Mouse (Mus musculus): Measurements from ENCODE around the gene Mrpl33.
"Not testable (repeated sequence)": the region's sequence is repeated elsewhere in the genome, so short reads cannot be mapped to it uniquely, and the experiment has no call there.

The Mrpl33 gene

DNA sequence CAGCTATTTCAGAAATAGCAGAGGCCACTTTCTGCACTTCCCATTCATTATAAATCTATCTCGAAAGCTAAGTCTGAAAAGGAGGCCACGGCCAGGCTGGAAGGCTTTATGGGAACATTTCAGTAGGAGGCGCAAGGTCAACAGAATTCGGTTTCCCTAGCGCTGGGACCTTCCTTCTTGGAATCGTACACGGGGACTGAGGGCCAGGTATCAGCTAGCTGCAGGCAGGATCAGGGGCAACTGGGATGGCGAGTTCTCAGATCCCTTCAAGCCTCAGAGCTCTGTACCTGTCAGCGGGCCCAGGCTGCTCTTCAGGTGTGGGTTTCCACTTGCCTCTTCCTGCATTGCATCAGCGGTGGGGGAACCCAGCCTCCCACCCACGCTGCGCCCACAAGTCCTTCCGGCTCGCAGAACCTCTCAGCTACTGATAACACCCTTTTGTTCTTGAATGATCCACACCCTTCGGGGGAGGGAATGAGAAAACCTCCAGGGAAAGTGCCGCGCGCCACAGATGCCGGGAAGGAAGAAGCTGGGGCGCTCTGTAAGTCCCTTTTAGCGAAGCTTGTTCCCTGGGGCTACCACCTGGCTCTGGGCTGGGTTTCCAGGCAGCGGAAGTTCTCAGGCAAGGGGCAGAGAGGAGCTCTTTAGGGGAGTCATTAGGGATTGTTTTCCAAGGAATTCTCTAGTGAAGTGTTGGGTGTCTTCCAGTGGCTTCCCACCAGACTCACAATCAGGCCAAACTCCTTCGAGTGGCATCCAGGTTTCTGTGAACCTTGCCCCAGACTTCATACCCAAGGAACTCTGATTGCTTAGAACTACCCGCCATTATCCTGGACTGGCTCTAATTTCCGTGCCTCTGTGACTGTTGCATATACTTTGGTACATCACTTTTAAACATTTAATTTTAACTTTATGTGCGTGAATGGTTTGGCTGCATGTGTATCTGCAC lies at the start of gene Mrpl33:
Mrpl33 (plus strand) TSS at position 455 of the 949 bp plus-strand sequence.
- peak; percentile 52 for DNase-seq

DNA sequence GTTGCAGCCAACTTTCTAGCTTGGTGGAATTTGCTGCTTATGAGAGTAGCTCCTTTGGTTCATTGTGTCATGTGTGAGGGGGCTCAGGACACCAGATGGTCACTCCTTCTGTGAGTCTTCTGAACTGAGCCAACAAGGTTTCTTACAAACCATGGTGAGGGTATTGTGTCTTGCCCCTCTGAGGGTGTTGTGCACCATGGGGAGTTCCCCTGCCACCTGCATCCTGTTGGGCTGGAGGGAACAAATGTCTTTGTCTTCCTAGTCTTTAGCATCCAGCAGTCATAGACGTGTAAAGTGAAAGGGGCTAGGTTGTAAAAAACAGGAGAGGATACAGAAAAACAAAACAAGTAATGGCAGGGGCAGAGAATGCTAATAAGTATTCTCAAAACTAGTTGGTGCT lies 37.3 kb upstream of the Mrpl33 start:
- DNase-seq: no peak

DNA sequence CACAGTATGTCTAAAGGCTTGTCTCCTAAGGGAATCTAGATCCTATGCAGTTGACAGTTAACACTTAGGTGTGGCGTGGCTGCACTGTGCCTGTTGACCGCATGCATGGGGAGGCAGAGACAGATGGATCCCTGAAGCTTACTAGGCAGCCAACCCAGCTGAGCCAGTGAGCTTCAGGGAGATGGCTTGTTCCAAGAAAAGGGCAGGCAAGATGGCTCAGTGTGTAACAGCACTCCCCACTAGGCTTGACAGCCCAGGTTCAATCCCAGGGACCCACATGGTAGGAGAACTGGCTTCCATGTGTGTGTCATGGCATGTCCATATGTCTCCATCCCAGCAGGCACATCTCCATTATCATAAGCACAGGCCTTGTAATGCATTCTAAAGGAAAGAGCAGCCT lies 36.4 kb upstream of the Mrpl33 start:
- no peak for DNase-seq

DNA sequence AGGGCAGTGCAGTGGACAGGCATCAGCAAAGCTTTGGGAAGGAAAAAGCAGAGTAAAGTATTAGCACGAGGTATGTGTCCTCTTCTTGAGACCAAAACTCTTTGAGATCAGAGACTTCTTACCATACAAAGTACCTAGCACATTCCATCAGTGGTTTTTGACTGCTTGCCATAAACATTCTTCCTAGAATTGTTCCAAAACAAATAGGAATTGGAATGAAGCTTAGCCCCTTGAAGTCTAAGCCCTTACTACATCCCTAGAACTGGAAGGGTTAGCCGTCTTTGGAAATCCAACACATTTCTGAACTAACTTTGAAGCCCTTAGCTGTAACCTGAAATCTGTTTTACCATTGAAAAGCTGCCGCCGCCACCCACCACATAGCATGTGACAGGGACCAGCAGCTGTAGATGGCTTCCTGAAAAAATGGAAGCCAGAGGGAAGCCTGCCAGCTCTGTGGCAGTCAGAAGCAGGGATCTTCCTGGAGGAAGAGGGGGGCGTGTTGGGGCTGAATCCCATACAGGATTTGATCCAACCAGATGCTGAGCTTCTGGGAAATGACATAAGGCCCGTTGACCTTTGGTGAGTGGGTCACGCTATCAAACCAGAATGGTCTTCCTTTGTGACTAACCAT lies 34.6 kb upstream of the Mrpl33 start:
- no peak for DNase-seq

DNA sequence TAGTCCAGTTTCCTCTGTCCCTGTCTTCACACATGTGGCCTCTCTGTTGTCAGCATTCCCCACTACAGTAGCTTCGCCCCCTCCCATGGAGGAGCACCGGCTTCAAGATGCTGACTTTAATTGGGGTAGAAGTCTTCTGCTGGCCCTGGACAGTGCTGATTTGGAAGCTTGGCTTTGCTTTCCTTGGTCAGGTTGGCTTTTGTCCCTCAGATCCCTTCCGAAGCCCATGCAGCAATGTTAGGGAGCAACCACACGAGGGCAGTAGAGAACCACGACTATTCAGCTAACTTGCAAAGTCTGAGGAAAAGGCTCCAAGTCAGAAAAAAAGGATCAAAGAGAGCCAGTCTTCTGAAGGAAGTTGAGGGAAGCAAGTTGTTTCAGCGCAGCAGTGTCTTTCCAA lies 33.2 kb upstream of the Mrpl33 start:
- DNase-seq: peak; percentile 70 to 77

DNA sequence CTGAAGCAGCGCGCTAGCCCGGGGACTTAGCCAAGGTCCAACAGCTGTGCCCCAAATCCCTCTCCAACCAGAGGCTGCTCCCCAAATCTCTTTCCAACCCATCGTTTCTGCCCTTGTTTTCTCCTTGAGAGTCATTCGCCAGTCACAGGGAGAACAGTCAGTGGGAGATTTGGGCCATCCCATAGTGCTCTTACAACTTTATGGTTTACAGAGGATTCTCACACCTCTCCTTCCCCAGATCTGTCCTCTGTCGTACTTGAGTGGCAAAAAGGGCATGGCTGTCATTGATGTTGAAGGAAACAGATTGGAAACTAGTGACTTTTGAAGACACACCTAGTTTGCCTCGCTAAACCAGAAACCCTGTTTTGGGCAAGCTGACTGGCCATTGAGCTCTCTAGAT lies 32.8 kb upstream of the Mrpl33 start:
- no peak for DNase-seq

DNA sequence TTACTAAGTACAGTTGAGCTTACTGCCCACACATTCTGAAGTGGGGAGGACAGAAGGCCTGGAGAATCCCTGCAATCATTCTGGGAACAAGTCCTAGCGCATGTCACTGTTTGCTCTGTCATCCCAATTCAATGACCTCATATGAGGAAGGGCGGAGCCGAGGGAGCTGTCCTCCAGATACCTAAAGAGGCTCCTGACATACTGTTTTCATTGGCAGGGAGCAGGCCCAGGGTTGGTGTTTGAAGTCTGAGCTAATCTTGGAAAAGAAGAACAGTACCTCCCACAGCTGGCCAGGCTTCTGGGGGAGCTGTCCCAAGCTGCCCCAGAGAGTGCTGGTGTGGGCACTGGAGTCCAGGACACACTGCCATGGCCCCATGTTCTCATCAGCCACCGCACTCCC lies 31.8 kb upstream of the Mrpl33 start:
- no peak for DNase-seq

DNA sequence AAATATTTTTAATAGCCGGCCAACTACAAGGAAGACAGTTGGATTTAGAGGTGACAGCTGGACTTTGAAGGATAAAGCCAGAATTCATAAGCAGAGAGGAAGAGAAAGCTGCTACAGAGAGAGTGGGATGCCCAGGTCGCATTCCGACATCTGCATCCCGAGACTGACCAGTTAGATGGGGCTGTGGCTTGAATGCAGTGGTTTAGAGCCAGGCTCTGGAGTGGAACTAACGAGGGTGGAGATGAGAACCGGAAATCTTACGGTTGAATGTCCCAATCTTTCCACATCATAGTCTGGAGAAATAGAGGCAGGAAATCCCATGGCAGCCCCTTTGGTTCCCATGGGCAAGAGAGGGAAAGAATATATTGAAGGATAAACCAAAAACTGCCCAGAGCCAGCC lies 30.7 kb upstream of the Mrpl33 start:
- DNase-seq: no peak

DNA sequence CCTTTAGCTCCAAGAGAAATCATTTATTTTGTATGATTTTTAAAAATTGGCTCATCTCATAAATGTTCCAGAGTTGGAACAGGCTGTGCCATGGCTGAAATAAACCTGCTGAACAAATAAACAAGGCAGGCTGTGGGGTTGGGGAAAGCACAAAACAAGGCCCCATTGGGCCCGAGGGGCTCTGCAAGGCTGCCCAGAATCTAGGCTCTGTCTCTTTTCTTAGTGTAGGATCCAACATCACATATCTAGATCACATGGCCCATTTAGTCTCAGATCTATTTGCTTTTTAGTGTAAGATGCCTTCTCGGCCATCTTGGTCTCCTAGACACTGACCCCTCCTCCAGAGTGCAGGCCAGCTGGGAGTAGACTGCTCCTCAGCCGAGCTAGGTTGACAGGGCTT lies 30.3 kb upstream of the Mrpl33 start:
- no peak for DNase-seq

DNA sequence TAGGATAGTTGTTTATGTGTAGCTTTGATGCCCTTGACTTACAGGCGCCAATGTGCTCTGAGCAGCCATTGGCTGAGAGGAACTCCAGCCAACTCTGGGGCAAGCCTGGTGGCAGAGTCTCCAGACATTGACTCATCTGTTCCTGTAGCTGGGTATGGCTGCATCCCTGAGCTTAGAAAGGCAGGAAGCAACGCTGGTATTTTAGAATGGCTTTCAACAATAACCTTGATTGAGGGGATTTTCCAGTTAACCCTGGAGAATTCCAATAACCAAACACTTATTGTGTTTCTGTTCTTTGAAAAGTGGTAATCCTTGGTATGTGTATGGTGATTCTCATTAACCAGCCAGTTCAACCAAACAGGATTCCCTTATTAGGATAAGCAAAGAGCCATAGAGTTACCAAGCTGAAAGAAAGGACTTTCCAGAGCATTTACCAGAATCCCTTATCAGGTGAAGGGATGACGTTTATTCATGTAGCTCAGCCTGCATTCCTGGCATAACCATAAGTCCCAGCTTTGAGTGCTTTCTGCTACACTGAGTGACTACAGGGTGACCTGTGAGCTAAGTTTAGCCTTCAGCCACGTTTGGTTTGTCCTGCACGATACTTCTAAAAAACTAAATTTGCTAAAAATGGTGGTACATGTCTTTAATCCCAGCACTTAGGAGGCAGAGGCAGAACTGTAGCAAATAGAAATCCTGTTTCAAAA lies 28.6 kb upstream of the Mrpl33 start:
- DNase-seq: no peak

DNA sequence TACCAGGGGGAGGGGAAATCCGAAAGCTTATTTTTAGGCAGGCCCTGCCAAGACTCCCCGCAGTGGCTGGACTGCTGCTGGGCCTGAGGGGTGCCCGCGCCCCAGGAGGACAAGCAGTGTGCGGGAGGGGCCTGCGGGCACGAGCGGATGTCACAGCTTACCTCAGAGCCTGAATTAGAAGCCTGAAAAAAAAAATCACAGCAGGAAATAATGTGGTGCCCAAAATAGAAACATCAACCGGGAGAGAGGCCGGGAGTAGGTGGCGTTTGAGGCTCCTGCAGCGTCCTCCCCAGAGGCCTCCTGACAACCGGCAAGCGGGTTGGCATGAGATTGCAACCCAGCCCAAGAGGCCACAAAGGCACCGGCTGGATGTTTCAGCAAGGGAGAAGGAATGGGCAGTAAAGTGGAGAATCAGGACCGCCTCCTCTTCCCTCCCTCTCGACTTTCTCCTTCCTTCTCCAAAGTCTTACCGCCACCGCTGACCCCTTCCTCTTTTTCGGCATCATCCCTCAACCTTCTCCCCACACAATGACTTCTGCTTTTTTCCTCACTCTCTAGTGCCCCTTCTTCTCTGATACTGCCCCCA lies 25.6 kb upstream of the Mrpl33 start:
- peak; percentile 29 to 45 for DNase-seq

DNA sequence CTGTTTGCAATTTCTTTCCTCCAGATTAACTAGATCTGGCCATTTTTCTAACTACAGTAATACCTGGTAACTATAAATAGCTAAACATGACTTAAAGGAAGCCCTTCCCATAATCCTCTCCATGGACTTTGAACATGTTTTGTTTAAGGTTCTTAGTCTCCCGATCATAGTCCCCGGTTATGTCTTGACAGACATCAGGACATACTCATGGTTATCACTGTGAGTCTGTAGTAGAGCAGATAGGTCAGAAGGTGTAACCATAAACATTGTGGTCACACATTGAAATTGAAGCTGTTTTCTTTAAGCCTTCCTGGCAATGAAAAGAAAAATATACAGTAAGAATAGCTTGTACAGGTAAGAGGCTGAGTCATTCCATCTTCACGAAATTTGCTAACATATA lies 23.0 kb upstream of the Mrpl33 start:
- no peak for DNase-seq

DNA sequence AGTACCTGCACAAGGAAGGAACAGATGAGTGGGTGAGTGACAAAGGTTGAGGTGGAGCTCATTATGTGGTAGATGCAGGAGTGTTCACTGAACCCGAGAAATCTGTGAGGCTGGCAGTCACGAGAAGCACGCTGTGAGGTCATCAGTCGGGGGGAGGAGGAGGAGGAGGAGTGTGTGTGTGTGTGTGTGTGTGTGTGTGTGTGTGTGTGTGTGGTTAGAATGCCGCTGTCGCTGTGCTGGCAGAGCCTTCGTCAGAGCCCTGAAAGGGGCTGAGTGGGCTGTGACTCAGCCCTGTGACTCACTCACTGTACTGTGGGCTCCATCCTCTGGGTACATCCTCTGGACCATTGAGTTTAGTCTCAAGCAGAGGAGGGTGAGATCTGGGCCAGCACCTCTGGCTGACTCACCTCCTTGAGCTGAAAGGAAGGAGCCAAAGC lies 20.2 kb upstream of the Mrpl33 start:
- DNase-seq: no peak

DNA sequence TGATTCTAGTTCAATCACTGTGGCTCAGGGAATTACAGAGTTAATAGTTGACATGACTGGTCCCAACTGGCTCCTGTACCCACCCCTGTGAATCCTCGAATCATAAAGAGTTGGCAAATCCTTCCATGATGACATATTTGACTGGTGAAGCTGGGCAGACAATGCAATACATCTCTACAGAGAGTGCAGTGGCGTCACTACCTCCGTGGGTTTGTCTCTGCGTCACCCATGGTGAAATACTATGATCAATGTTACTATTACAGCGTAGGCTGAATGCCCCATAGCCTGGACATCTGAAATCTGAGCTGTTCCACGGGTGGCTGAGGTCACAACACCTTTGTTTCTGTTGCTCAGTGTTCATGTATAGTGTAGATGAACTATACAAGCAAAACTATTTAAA lies 15.5 kb upstream of the Mrpl33 start:
- no peak for DNase-seq

DNA sequence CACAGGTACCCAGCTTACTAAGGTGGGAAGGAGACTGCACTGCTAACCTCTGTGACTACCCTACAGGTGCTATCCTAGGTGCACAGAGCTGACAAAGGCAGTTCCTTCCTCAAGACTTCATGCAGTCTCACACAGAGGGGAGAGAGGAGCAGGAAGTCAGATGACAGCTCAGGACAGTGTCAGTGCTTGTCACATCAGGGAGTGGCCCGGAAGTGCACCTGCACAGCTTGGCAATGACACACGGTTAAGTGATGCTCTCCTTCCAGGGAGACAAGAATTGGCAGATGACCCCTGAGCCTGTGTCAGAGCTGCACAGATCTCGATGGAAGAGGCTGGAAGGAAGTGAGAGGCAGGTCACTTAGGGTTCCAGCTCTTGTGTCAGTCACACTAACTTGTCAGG lies 14.8 kb upstream of the Mrpl33 start:
- DNase-seq: no peak

DNA sequence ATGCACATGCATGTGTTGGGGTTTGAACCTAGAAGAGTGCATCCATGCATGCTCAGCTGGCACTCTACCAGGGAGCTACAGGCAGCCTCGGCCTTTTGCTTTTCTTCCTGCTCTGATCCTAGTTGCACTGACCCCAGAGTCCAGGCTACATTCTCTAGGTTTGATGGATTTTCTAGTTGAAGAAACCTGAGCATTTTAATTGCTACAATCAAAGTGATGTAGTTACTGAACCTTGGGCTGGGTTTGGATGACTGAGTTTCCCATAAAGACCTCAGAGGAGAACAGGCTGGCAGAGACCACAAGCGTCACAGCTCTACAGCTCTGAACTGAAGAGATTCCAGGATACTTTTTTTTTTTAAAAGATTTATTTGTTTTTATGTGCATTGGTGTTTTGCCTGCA lies 13.5 kb upstream of the Mrpl33 start:
- DNase-seq: no peak

DNA sequence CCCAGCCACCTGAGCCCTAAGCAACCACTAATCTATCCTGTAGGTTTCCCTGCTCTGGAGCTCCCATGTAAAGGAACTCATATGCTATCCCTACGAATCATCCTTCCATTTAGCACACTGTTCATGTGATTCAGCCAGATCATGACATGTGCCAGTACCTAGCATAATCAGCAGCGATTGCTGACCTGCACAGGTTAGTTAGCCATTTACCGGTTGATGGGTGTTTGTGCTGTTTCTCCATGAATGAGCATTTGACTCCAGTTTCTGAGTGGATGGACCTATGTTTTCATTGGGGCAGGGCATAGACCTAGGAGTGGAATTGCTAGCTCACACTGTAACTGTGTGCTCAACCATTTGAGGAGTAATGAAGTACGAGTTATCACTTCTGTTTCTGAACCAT lies 11.2 kb upstream of the Mrpl33 start:
- no peak for DNase-seq

DNA sequence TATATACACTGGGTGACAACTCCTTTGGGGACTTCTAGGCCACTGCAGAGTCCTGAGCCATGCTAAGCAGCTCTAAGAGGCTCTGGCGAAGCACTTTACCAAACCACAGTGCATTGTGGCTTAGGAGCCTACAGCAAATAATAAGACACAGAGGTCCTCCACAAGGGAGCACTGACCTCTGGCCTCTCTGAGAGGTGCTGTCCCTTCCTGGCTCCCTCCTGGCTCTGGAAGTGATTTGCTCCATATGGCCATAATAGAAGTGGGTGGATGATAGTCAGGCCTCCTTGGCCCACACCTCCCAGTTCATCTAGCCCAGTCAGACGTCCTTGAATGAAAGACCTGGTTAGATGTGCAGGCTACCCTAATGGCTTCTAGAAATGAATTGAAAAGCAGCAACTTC lies 8.7 kb upstream of the Mrpl33 start:
- DNase-seq: no peak

DNA sequence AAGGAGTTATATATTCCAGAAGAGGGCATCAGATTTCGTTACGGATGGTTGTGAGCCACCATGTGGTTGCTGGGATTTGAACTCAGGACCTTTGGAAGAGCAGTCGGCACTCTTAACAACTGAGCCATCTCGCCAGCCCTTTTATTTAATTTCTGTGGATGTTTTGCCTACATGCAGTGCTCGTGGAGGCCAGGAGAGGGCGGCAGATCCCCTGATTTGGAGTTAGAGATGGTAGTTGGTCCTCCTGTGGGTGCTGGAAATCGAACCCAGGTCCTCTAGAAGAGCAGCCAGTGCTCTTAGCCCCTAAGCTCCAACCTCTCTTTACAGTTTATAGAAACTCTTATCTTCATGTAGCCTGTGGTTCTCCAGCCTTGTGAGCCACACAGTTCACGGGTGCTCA lies 8.1 kb upstream of the Mrpl33 start:
- not testable (repeated sequence) for DNase-seq

DNA sequence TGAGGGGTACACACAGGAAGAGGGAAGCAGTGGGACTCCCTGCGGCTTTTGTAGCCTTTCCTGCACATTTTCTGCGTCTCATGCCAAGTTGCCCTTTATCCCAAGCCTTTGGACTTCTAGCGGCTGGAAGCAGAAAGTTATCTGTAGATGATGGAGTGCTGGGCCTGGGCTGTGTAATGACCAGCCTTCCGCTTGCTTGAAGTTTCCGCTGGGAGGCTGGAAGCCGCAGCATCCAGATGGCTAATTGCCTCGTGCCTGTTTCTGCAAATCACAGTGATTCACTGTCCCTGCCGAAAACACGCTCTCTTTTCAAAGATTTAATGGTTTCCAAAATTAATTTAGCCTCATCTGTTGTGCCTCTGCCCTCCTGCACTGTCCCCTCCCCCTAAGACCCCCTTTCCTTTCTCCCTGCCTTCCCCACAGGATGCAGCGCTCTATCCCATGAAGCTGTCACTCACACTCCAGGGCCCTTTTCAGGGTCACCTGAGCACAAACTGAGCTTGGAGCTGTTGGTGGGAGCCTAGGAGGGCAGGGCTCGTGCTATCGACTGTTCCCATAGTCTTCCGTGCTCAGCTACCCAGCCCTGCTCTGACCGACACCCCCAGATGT lies 6.9 kb upstream of the Mrpl33 start:
- no peak for DNase-seq

DNA sequence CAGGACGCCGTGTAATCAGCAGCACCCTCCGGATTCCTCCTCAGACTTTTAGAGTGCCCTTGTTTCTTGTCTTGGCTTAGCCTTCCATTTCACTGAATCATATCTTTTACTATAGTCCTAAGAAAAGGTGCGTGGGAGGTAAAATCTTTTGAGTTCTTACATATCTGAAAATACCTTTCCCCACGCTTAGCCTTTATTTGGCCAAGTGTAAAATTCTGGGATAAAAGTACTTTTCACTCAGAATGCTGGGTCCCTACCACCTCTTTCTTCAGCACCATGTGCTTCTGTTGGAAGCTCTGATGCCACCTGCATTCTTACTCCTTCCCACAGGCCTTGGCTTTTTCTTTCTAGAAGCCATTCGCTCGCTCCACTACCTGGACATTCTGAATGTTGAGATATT lies 5.6 kb upstream of the Mrpl33 start:
- no peak for DNase-seq

DNA sequence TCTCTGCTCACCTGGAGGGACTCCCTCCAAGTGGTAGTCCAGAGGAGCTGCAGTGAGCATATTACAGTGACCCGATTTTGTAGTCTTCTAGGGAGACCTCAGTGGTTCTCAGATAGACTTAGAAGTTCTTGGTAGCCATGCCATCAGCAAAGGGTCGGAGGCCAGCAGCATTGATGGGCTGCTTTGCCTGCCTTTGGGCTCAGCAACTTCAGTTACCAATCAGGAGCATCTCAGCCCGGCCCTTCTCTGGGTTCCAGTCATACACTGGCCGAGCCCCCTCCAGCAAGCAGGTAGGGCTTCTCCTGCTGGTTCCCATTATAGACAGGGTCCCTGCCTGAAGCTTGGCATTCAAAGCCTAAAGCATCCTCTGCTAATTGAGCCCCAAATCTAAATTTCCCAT lies 867 bp upstream of the Mrpl33 start:
- DNase-seq: no peak

DNA sequence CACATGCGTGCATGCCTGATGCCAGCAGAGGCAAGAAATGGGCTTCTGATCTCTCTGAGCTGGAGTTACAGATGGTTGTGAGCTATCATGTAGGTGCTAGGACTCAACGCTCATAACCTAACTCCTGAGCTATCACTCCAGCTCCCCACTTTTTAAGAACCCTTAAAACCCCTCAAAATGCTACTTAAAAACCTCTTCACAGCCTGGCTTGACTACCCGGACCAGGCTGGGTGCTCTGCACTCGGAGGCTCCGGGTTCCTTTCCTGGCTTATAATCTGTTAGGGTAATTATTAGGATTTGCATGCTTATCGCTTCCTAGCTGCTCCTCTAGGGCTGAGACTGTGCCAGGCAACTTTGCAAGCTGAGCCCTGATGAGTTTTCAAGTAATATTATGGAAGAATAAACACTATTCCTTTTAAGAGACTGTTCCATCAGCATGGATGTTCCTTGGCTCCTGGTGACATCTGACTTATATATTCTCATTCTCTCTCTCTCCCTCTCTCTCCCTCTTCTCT lies 752 bp downstream of the Mrpl33 start:
- no peak for DNase-seq

All from cerebellum, postnatal 36 days (tissue).